Mouse (Mus musculus) forebrain, embryonic 12.5 days (tissue): ENCODE measurements around the gene Barx2. TPM values are rescaled to one million over a fixed set of nuclear protein-coding genes. Genes with fewer than 3 reads are reported as not detected.

Experiments
- ATAC-seq: fragments of 200-750 bp; cut with Nextera tagmentation; 2 replicates; pipeline ENCODE4 v1.8.0; 2017; ENCODE audit warnings: moderate TSS enrichment; ENCODE audit not compliant: low FRiP score
- H3K27ac ChIP-seq: fragments of 300-500 bp; sonication (generic); 2 replicates; pipeline ENCODE4 v1.5.1; 2016; ENCODE audit warnings: mild to moderate bottlenecking
- H3K27me3 ChIP-seq: fragments of 300-500 bp; sonication (generic); 2 replicates; pipeline ENCODE4 v1.6.1; 2016; ENCODE audit warnings: mild to moderate bottlenecking
- H3K36me3 ChIP-seq: fragments of 300-500 bp; sonication (generic); replicated peaks from 2 replicates; pipeline ENCODE4 v1.6.1; 2016; ENCODE audit warnings: mild to moderate bottlenecking
- H3K4me1 ChIP-seq: fragments of 300-500 bp; sonication (generic); 2 replicates; pipeline ENCODE4 v1.6.1; 2016
- H3K4me2 ChIP-seq: fragments of 300-500 bp; sonication (generic); 2 replicates; pipeline ENCODE4 v1.6.1; 2016; ENCODE audit warnings: mild to moderate bottlenecking, moderate library complexity
- H3K4me3 ChIP-seq: fragments of 300-500 bp; sonication (generic); replicated peaks from 2 replicates; pipeline ENCODE4 v1.5.1; 2016; ENCODE audit warnings: mild to moderate bottlenecking
- H3K9ac ChIP-seq: fragments of 300-500 bp; sonication (generic); 2 replicates; pipeline ENCODE4 v1.6.1; 2016; ENCODE audit warnings: mild to moderate bottlenecking
- H3K9me3 ChIP-seq: fragments of 300-500 bp; sonication (generic); 2 replicates; pipeline ENCODE4 v1.6.1; 2016
- WGBS: fragments of 180-500 bp; shearing (Covaris S2); methylation state at CpG from one replicate; pipeline ENCODE4 v1.1.7; 2016; 5-methylcytosine and 5-hydroxymethylcytosine counted together
- polyA plus RNA-seq: library from polyadenylated mRNA; unstranded; fragments of >200 nt; fragmentation: Nextera tagmentation; extraction: Ambion mirVana; gene quantifications from 2 replicates; pipeline ENCODE4 v1.2.1, GENCODE M21; 2016

Gene Barx2
- polyA plus RNA-seq, 1 experiment from 2014 or later = not detected

GRCm38 (mm10) chr9:31925830-31926624, 12.8 kb upstream of the Barx2 start:
- H3K36me3 ChIP-seq = no peaks in the 10 kb centered on the region
- H3K4me2 ChIP-seq = peak overlapping the region; percentile 22; the same call in 1 of the 2 replicates
- H3K27ac ChIP-seq = no peak overlapping the region
- WGBS = 21% methylated on average over 22 of the region's 22 CpGs
- no peak overlapping the region for H3K9ac ChIP-seq
- H3K27me3 ChIP-seq = no peaks in the 10 kb centered on the region; the same call in none of the 2 replicates
- H3K4me3 ChIP-seq = no peak overlapping the region
- ATAC-seq = peak; percentile 80
- H3K4me1 ChIP-seq = no peaks in the 10 kb centered on the region
- H3K9me3 ChIP-seq = no peaks in the 10 kb centered on the region

- Histone ChIP-seq H3K9ac (no peak overlapping the region), H3K4me2 (no peak overlapping the region), H3K9me3 (no peaks in the 10 kb centered on the region), H3K36me3 (no peaks in the 10 kb centered on the region), H3K4me1 (no peaks in the 10 kb centered on the region), H3K27ac (no peak overlapping the region), H3K4me3 (no peak overlapping the region), H3K27me3 (peaks cover 14% of the 10 kb centered on the region)
- ATAC-seq = no peak
- WGBS = 81% methylated on average over 7 of the region's 7 CpGs
These were observed 10.3 kb upstream of the Barx2 start for GRCm38 (mm10) chr9:31923529-31923928.

GRCm38 (mm10) chr9:31919802-31920201, 6.5 kb upstream of the Barx2 start:
- Histone ChIP-seq H3K4me3 (no peak overlapping the region), H3K9me3 (no peaks in the 10 kb centered on the region), H3K4me1 (peaks cover 3% of the 10 kb centered on the region), H3K4me2 (no peak overlapping the region), H3K9ac (no peak overlapping the region), H3K36me3 (no peaks in the 10 kb centered on the region), H3K27me3 (peaks cover 49% of the 10 kb centered on the region), H3K27ac (no peak overlapping the region)
- no peak for ATAC-seq
- WGBS = 65% methylated on average over 1 of the region's 1 CpGs

GRCm38 (mm10) chr9:31916421-31916820, 3.2 kb upstream of the Barx2 start:
- no peak for ATAC-seq
- no peak overlapping the region for H3K27ac ChIP-seq
- no peaks in the 10 kb centered on the region for H3K9me3 ChIP-seq

GRCm38 (mm10) chr9:31914871-31915270, 1.6 kb upstream of the Barx2 start:
- whole genome bisulfite sequencing = under 1% methylated on average over 34 of the region's 34 CpGs
- ATAC-seq = 0 out of 2 replicates have a peak, but pooled peaks have one; percentile 23
- no peak overlapping the region for H3K27ac ChIP-seq
- H3K4me2 ChIP-seq = peak overlapping the region; percentile 93
- H3K4me1 ChIP-seq = peaks cover 25% of the 10 kb centered on the region
- H3K4me3 ChIP-seq = peak overlapping the region; percentile 18
- H3K27me3 ChIP-seq = peaks cover 94% of the 10 kb centered on the region
- H3K36me3 ChIP-seq = no peaks in the 10 kb centered on the region
- H3K9ac ChIP-seq = no peak overlapping the region
- H3K9me3 ChIP-seq = no peaks in the 10 kb centered on the region

More at GRCm38 (mm10) chr9:31916421-31916820, 3.2 kb upstream of the Barx2 start:
- peaks cover 82% of the 10 kb centered on the region for H3K27me3 ChIP-seq
- no peaks in the 10 kb centered on the region for H3K36me3 ChIP-seq
- H3K4me1 ChIP-seq = peaks cover 25% of the 10 kb centered on the region
- H3K9ac ChIP-seq = no peak overlapping the region
- no peak overlapping the region for H3K4me3 ChIP-seq
- H3K4me2 ChIP-seq = no peak overlapping the region
- 5% methylated on average over 9 of the region's 9 CpGs for WGBS

- Histone ChIP-seq H3K4me3 (peak overlapping the region; percentile 54), H3K9me3 (no peaks in the 10 kb centered on the region), H3K27ac (no peak overlapping the region), H3K4me1 (peaks cover 25% of the 10 kb centered on the region), H3K9ac (peak overlapping the region; percentile 47; the same call in 1 of the 2 replicates), H3K36me3 (no peaks in the 10 kb centered on the region), H3K4me2 (peak overlapping the region; percentile 93), H3K27me3 (peaks cover 91% of the 10 kb centered on the region)
- ATAC-seq = no peak
- under 1% methylated on average over 54 of the region's 54 CpGs for whole genome bisulfite sequencing
These were observed 703 bp upstream of the Barx2 start for GRCm38 (mm10) chr9:31913739-31914591.

- Histone ChIP-seq H3K27ac (no peak overlapping the region), H3K4me2 (peak overlapping the region; percentile 93), H3K4me3 (peak overlapping the region; percentile 54), H3K9me3 (no peaks in the 10 kb centered on the region), H3K36me3 (no peaks in the 10 kb centered on the region), H3K4me1 (peaks cover 25% of the 10 kb centered on the region), H3K9ac (no peak overlapping the region), H3K27me3 (peaks cover 90% of the 10 kb centered on the region)
- ATAC-seq = no peak
- 1% methylated on average over 16 of the region's 16 CpGs for WGBS
These were observed 725 bp downstream of the Barx2 start for GRCm38 (mm10) chr9:31912553-31912920.

- 27% methylated on average over 5 of the region's 5 CpGs for WGBS
- no peak for ATAC-seq
- H3K27ac ChIP-seq = no peak overlapping the region
- peaks cover 80% of the 10 kb centered on the region for H3K27me3 ChIP-seq
- H3K4me1 ChIP-seq = peaks cover 25% of the 10 kb centered on the region
- no peaks in the 10 kb centered on the region for H3K36me3 ChIP-seq
- no peaks in the 10 kb centered on the region for H3K9me3 ChIP-seq
- no peak overlapping the region for H3K4me3 ChIP-seq
- no peak overlapping the region for H3K4me2 ChIP-seq
- H3K9ac ChIP-seq = no peak overlapping the region
These were observed 3.0 kb downstream of the Barx2 start for GRCm38 (mm10) chr9:31910221-31910620.

GRCm38 (mm10) chr9:31901781-31902180, 11.5 kb downstream of the Barx2 start:
- ATAC-seq = no peak
- 82% methylated on average over 2 of the region's 2 CpGs for WGBS
- H3K9me3 ChIP-seq = no peaks in the 10 kb centered on the region

GRCm38 (mm10) chr9:31894775-31895320, 18.4 kb downstream of the Barx2 start:
- H3K4me1 ChIP-seq = peaks cover 8% of the 10 kb centered on the region
- no peak for ATAC-seq
- H3K4me3 ChIP-seq = no peak overlapping the region
- H3K9me3 ChIP-seq = no peaks in the 10 kb centered on the region
- no peak overlapping the region for H3K27ac ChIP-seq
- H3K4me2 ChIP-seq = no peak overlapping the region
- H3K27me3 ChIP-seq = 0 out of 2 replicates have a peak, but pooled peaks cover 4% of the 10 kb centered on the region
- H3K36me3 ChIP-seq = no peaks in the 10 kb centered on the region
- 33% methylated on average over 10 of the region's 10 CpGs for WGBS
- no peak overlapping the region for H3K9ac ChIP-seq

More at GRCm38 (mm10) chr9:31901781-31902180, 11.5 kb downstream of the Barx2 start:
- no peak overlapping the region for H3K4me2 ChIP-seq
- H3K36me3 ChIP-seq = no peaks in the 10 kb centered on the region
- H3K27ac ChIP-seq = no peak overlapping the region
- no peak overlapping the region for H3K4me3 ChIP-seq
- no peak overlapping the region for H3K9ac ChIP-seq
- peaks cover 9% of the 10 kb centered on the region; the same call in 1 of the 2 replicates for H3K27me3 ChIP-seq
- H3K4me1 ChIP-seq = no peaks in the 10 kb centered on the region

GRCm38 (mm10) chr9:31888333-31888732, 24.9 kb downstream of the Barx2 start:
- Histone ChIP-seq H3K36me3 (no peaks in the 10 kb centered on the region), H3K27ac (no peak overlapping the region), H3K27me3 (no peaks in the 10 kb centered on the region), H3K4me2 (no peak overlapping the region), H3K9me3 (no peaks in the 10 kb centered on the region), H3K9ac (no peak overlapping the region), H3K4me1 (no peaks in the 10 kb centered on the region), H3K4me3 (no peak overlapping the region)
- WGBS = 71% methylated on average over 4 of the region's 4 CpGs
- no peak for ATAC-seq

GRCm38 (mm10) chr9:31886258-31886657, 27.0 kb downstream of the Barx2 start:
- no peak overlapping the region for H3K9ac ChIP-seq
- no peak overlapping the region for H3K27ac ChIP-seq
- no peaks in the 10 kb centered on the region for H3K36me3 ChIP-seq
- no peak overlapping the region for H3K4me2 ChIP-seq
- H3K27me3 ChIP-seq = no peaks in the 10 kb centered on the region
- no peak for ATAC-seq
- no peaks in the 10 kb centered on the region for H3K9me3 ChIP-seq
- 68% methylated on average over 3 of the region's 3 CpGs for WGBS
- H3K4me3 ChIP-seq = no peak overlapping the region
- H3K4me1 ChIP-seq = no peaks in the 10 kb centered on the region
